Mouse (Mus musculus) liver, postnatal 0 days (tissue): ENCODE results near the gene Prap1. TPM values are rescaled to one million over a fixed set of nuclear protein-coding genes. Genes with fewer than 3 reads are reported as not detected.
A peak's percentile ranks its signal among the peaks of the same experiment; 100 is the strongest.

ENCODE experiments used
- ATAC-seq: fragments of 200-750 bp; cut with Nextera tagmentation; 2 replicates; pipeline ENCODE4 v1.8.0; 2017; ENCODE audit warnings: mild to moderate bottlenecking, moderate library complexity
- DNase-seq: peaks from one replicate; pipeline ENCODE4 v3.0.0-alpha.2; 2016
- H3K27ac ChIP-seq: fragments of 300-500 bp; sonication (generic); 2 replicates; pipeline ENCODE4 v1.5.1; 2014; ENCODE audit warnings: antibody characterized with exemption, moderate library complexity, mild to moderate bottlenecking, low read depth
- H3K27me3 ChIP-seq: fragments of 300-500 bp; sonication (generic); 2 replicates; pipeline ENCODE4 v1.6.1; 2014; ENCODE audit warnings: low read length, control low read depth, mixed read lengths; ENCODE audit not compliant: insufficient read depth
- H3K36me3 ChIP-seq: fragments of 300-500 bp; sonication (generic); replicated peaks from 2 replicates; pipeline ENCODE4 v1.6.1; 2014; ENCODE audit warnings: mild to moderate bottlenecking, control low read depth, low read length, moderate library complexity, mixed read lengths; ENCODE audit not compliant: insufficient read depth
- H3K4me1 ChIP-seq: fragments of 300-500 bp; sonication (generic); 2 replicates; pipeline ENCODE4 v1.6.1; 2014; ENCODE audit warnings: antibody characterized with exemption, mild to moderate bottlenecking, control low read depth; ENCODE audit not compliant: insufficient read depth
- H3K4me2 ChIP-seq: fragments of 300-500 bp; sonication (generic); 2 replicates; pipeline ENCODE4 v1.6.1; 2014; ENCODE audit warnings: low read depth, mild to moderate bottlenecking, low read length, moderate library complexity, mixed read lengths
- H3K4me3 ChIP-seq: fragments of 300-500 bp; sonication (generic); 2 replicates; pipeline ENCODE4 v1.5.1; 2014; ENCODE audit warnings: low read depth, low read length
- H3K9ac ChIP-seq: fragments of 300-500 bp; sonication (generic); replicated peaks from 2 replicates; pipeline ENCODE4 v1.6.1; 2014; ENCODE audit warnings: mild to moderate bottlenecking, moderate library complexity
- H3K9me3 ChIP-seq: fragments of 300-500 bp; sonication (generic); 2 replicates; pipeline ENCODE4 v1.6.1; 2016; ENCODE audit warnings: mild to moderate bottlenecking, control low read depth, low read length, mixed read lengths
- CTCF ChIP-seq: sonication (generic); IDR thresholded peaks from 2 replicates; pipeline ENCODE4 v1.5.1; 2016; ENCODE audit warnings: antibody characterized with exemption, low read depth
- EP300 ChIP-seq: IDR thresholded peaks from 2 replicates; pipeline ENCODE4 v1.6.1; 2016; ENCODE audit warnings: antibody characterized with exemption, low read depth, mild to moderate bottlenecking
- WGBS: fragments of 180-500 bp; shearing (Covaris S2); extraction: QIAGEN DNeasy Blood & Tissue Kit; methylation state at CpG from one replicate; pipeline ENCODE4 v1.1.7; 2014; ENCODE audit not compliant: insufficient replicate concordance; 5-methylcytosine and 5-hydroxymethylcytosine counted together
- polyA plus RNA-seq: library from polyadenylated mRNA; unstranded; fragments of >200 nt; fragmentation: Nextera tagmentation; extraction: Ambion mirVana; gene quantifications from 2 replicates; pipeline ENCODE4 v1.2.1, GENCODE M21; 2015

Prap1 gene
- polyA plus RNA-seq, 1 experiment from 2014 or later = not detected

DNA sequence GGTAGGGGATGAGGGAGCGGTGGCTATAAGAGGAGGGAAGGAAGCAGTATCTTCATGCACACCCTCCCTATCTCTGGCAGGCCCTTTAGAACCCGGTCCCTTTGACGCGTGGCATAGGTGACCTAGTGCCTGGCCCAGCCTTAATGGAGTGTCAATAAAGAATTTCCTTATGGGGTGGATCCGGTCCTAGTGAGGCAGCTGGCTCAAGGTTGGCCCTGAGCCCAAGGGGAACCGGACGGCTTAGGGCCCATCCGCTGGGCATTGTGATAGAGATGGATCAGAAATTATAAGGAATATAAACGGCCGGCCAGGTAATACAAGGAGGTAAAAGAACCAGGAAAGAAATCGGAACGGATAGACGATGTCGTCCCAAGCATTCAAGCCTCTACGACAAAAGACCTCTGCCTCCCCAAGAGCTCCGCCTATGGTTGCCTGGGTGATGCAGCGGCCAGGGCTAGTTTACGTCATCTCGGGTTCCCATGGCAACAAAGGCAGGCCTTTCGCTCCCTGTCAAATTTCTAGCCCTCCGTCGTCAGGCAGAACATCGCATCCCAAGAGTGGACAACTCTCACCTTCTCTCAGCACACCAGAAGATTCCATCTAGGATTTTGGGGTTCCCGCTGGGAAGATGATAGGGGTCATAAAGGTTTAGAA lies 12.6 kb upstream of the Prap1 start:
- Histone ChIP-seq H3K9me3 (no peaks in the 10 kb centered on the region), H3K36me3 (no peaks in the 10 kb centered on the region), H3K27ac (no peak overlapping the region), H3K9ac (no peak overlapping the region), H3K27me3 (peaks cover 35% of the 10 kb centered on the region), H3K4me2 (no peak overlapping the region), H3K4me1 (no peaks in the 10 kb centered on the region), H3K4me3 (no peak overlapping the region)
- TF ChIP-seq CTCF (no peak; the same call in 1 of the 2 replicates), EP300 (no peak)
- 5% methylated on average over 24 of the region's 24 CpGs for WGBS
- DNase-seq (peak; percentile 65), ATAC-seq (0 out of 2 replicates have a peak, but pooled peaks have one; percentile 29)

DNA sequence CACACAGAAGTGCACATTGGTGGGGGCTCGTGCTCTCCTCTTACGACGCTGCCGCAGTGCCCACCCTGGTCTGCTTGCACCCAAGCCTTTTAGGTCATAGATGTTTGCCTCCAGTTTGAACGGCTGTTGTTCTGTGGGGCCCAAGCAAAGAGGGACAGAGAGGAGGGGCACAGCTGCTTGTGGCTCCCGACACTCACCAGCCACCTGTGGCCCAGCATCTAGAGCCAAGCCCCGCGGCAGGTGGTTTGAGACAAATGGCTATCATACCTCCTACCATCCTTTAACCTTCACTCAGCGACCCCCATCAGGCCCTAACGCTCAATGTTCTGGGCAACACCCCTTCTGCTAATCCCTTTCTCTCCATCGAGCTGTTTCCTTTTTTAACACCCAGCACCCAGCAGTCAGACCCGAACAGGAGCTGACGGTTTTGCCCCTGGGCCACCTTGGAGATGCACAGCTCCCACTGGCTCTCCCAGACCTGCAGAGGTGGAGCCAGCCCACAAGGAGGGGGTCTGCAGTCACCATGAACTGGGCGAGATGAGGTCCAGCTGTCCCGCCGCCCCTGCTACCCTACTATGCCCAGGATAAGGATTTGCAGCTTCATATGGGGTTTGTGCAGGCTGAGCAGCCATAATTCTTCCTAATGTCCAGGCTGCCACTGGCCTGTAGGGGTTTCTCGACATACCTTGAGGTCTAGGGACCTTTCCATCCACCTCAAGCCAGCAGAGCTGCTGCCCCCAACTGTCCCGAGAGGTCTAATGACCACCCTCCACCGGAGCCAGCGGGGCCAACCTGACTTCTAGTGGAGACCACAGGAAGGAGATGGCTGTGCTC lies 11.6 kb upstream of the Prap1 start:
- DNase-seq (no peak), ATAC-seq (no peak)
- Histone ChIP-seq H3K9me3 (no peaks in the 10 kb centered on the region), H3K4me2 (no peak overlapping the region), H3K27ac (no peak overlapping the region), H3K36me3 (no peaks in the 10 kb centered on the region), H3K27me3 (peaks cover 35% of the 10 kb centered on the region), H3K4me1 (no peaks in the 10 kb centered on the region), H3K9ac (no peak overlapping the region), H3K4me3 (no peak overlapping the region)
- TF ChIP-seq CTCF (no peak), EP300 (no peak)
- 20% methylated on average over 20 of the region's 20 CpGs for WGBS

DNA sequence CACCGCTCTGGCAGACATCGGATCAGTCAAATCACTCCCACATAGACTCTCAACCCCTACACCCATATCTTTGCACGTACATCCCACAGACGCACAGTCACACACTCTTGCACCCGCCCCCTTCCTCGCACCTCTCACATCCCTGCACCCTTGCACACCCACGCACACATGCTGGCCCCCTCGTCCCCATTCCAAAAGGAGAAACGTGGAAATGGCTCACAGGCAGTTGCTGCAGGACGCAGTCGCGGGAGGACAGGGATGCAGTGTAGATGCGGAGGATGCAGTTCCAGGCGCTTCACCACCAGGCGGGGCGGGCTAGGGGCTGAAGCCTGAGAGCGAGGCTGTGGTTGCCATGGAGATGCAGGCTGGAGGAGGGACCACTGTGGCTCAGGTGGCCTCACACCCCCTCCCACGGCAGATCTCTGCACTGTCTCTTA lies 10.9 kb upstream of the Prap1 start, which contains the start of gene Caly:
TSS of gene Caly (minus strand) at position 307 of the 437 bp plus-strand sequence.
- Histone ChIP-seq H3K27me3 (peaks cover 35% of the 10 kb centered on the region), H3K4me1 (no peaks in the 10 kb centered on the region), H3K4me3 (no peak within 1 kb of the TSS), H3K9ac (no peak within 1 kb of the TSS), H3K36me3 (no peaks in the 10 kb centered on the region), H3K4me2 (no peak within 1 kb of the TSS), H3K9me3 (no peaks in the 10 kb centered on the region), H3K27ac (no peak within 1 kb of the TSS)
- peak; percentile 45 for DNase-seq
- peak; percentile 43 for TF ChIP-seq CTCF
- TF ChIP-seq EP300 = no peak
- ATAC-seq = no peak
- 9% methylated on average over 18 of the region's 18 CpGs for WGBS

DNA sequence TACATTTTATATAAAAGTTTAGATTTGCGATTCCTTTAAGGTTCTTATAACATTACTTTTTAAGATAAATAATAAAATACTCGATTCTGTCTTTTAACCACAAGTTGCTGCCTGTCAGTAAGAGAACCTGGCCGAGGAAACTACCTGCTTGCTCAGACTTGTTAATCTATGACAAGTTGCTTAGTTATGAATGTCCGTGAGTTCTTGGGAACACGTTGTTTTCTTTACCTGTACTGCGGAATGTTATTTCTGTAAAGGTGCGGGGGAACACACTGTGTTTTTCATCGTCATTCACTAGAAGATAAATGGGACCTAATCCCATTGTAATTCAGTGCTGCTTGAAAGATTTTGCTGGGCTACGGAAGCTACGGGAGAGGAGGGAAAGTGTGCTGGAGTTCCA lies 2.6 kb upstream of the Prap1 start:
- Histone ChIP-seq H3K9ac (no peak overlapping the region), H3K27ac (no peak overlapping the region), H3K4me2 (no peak overlapping the region), H3K36me3 (no peaks in the 10 kb centered on the region), H3K9me3 (no peaks in the 10 kb centered on the region), H3K4me3 (no peak overlapping the region), H3K27me3 (no peaks in the 10 kb centered on the region), H3K4me1 (peaks cover 7% of the 10 kb centered on the region)
- TF ChIP-seq EP300 = no peak
- TF ChIP-seq CTCF = no peak
- DNase-seq = no peak
- ATAC-seq = no peak
- WGBS = 79% methylated on average over 10 of the region's 10 CpGs

DNA sequence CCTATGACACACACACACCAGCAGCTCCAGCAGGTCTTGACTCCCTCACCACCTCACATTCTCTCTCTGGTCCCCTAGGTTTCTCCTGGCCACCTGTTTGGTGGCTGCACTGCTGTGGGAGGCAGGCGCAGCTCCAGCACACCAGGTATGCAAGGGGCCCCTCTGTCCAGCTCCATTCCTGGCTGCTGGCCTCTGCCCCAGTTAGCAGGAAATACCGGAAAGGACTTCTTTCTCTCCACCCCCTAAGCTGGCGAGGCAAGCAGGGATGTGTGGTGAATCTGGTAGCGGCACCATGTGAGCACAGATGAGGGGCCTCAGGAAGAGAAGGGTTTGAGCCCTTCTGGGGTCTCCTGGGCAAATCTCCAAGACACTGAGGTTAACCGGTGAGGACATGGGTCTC lies 1.8 kb downstream of the Prap1 start:
- DNase-seq (no peak), ATAC-seq (peak; percentile 40; the same call in 1 of the 2 replicates)
- H3K4me2 ChIP-seq = no peak overlapping the region

DNA sequence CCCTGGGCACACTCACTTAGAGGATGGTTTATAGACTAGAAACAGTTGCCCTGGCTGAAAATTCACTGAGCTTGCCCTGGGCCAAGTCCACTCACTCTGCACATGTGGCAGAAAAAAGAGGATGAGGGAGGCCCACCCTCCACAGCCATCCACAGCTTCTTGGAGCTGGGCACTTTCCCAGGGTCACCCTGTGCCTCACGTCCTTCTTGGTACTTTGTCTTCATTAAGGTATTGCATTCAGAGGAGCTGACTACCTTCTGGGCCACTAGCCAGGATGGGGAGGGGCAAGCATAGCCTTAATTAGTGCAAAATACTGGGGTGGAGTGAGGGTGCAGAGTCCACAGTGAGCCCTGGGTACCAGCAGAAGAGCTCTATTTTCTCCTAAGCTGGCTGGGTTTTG lies 2.4 kb downstream of the Prap1 start:
- 0 out of 2 replicates have a peak, but pooled peaks have one; percentile 12 for ATAC-seq
- H3K9ac ChIP-seq = no peak overlapping the region
- TF ChIP-seq CTCF (no peak), EP300 (no peak)
- H3K4me2 ChIP-seq = no peak overlapping the region
- WGBS = 57% methylated on average over 1 of the region's 1 CpGs
- no peak overlapping the region for H3K4me3 ChIP-seq
- no peak for DNase-seq
- H3K9me3 ChIP-seq = no peaks in the 10 kb centered on the region
- no peaks in the 10 kb centered on the region for H3K27me3 ChIP-seq
- peaks cover 5% of the 10 kb centered on the region; the same call in 1 of the 2 replicates for H3K36me3 ChIP-seq
- peaks cover 7% of the 10 kb centered on the region for H3K4me1 ChIP-seq
- H3K27ac ChIP-seq = no peak overlapping the region

More for the DNA sequence above, 1.8 kb downstream of the Prap1 start:
- Histone ChIP-seq H3K4me1 (peaks cover 7% of the 10 kb centered on the region), H3K36me3 (peaks cover 5% of the 10 kb centered on the region; the same call in 1 of the 2 replicates), H3K27ac (no peak overlapping the region), H3K27me3 (no peaks in the 10 kb centered on the region), H3K9me3 (no peaks in the 10 kb centered on the region), H3K9ac (no peak overlapping the region; the same call in 1 of the 2 replicates), H3K4me3 (no peak overlapping the region)
- WGBS = 50% methylated on average over 5 of the region's 5 CpGs
- TF ChIP-seq EP300 (no peak), CTCF (no peak)
